Mouse (Mus musculus): ENCODE results near the gene Cyb561. TPM values are rescaled to one million over a fixed set of nuclear protein-coding genes. Genes with fewer than 3 reads are reported as not detected.

The Cyb561 gene
- total and polyA plus RNA-seq, 3 experiments: 8.2 to 17.0 (median 8.5) TPM

DNA sequence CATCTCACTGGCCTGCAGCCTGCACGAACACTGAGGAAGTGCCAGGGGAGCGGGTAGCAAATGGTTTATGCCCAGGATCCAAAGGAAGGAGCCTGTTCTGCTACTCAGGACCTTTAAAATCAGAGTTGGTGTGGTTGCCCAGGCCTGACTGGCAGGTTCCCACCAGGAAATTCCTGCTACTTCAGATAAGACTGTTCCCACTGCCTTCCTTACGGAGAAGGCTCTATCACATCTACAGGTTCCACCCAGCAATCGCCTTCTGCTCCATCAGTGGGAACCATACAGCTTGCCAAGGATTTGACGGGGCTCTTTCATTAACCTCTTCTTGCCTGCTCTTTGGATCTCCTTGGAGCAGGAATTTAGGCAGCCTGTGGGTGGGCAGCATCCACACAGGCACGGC lies 34.3 kb upstream of the Cyb561 start:
- Histone ChIP-seq H3K27ac (no peak overlapping the region), H3K4me3 (no peak overlapping the region), H3K4me1 (ENCODE audit: control insufficient read depth, insufficient read depth, low read length) (no peaks in the 10 kb centered on the region), H3K9ac (ENCODE audit: low read depth, low read length) (no peak overlapping the region), H3K27me3 (ENCODE audit: control insufficient read depth, insufficient read depth, low read length) (no peaks in the 10 kb centered on the region), H3K36me3 (ENCODE audit: control insufficient read depth, insufficient read depth, low read length) (no peaks in the 10 kb centered on the region), H3K79me2 (replicated peaks; ENCODE audit: control insufficient read depth, insufficient read depth, low read length) (no peaks in the 10 kb centered on the region)
- 35% methylated on average over 6 of the region's 6 CpGs for WGBS
- TF ChIP-seq EP300 (IDR thresholded peaks at IDR 0.05; ENCODE audit: insufficient read depth, low read depth, low read length): no peak
- TF ChIP-seq CTCF (IDR thresholded peaks at IDR 0.05): no peak
- no peak for TF ChIP-seq POLR2A (IDR thresholded peaks at IDR 0.05; ENCODE audit: insufficient read depth, low read depth, low read length)
- intact Hi-C loops (cut with DNase I): no loop called here
- DNase-seq: no peak

DNA sequence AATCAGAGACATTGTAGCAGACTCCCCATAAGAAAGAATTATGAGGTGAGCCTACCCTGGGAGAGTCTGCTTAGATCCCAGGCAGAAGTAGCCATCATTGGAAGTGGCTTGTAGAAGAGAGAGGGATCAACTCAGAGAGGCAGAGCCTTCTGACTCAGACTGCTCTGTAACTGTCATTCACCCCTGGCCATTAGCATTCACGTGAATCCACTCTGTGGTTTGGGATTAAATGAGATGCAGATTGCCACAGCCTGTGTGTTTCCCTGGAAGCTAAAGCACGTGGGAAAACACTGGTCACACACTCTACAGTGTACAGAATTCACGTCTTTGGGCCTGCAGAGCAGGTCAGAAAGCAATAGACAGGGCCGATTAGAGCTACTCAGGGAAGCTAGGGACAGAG lies 31.3 kb upstream of the Cyb561 start:
- Histone ChIP-seq H3K36me3 (ENCODE audit: control insufficient read depth, insufficient read depth, low read length) (no peaks in the 10 kb centered on the region), H3K4me1 (ENCODE audit: control insufficient read depth, insufficient read depth, low read length) (no peaks in the 10 kb centered on the region), H3K4me3 (no peak overlapping the region), H3K27ac (no peak overlapping the region), H3K27me3 (ENCODE audit: control insufficient read depth, insufficient read depth, low read length) (no peaks in the 10 kb centered on the region), H3K79me2 (replicated peaks; ENCODE audit: control insufficient read depth, insufficient read depth, low read length) (no peaks in the 10 kb centered on the region), H3K9ac (ENCODE audit: low read depth, low read length) (no peak overlapping the region)
- DNase-seq: no peak
- TF ChIP-seq CTCF (IDR thresholded peaks at IDR 0.05) (no peak), EP300 (IDR thresholded peaks at IDR 0.05; ENCODE audit: insufficient read depth, low read depth, low read length) (no peak), POLR2A (IDR thresholded peaks at IDR 0.05; ENCODE audit: insufficient read depth, low read depth, low read length) (no peak)
- 76% methylated on average over 4 of the region's 4 CpGs for WGBS
- intact Hi-C loops (cut with DNase I): no loop called here

DNA sequence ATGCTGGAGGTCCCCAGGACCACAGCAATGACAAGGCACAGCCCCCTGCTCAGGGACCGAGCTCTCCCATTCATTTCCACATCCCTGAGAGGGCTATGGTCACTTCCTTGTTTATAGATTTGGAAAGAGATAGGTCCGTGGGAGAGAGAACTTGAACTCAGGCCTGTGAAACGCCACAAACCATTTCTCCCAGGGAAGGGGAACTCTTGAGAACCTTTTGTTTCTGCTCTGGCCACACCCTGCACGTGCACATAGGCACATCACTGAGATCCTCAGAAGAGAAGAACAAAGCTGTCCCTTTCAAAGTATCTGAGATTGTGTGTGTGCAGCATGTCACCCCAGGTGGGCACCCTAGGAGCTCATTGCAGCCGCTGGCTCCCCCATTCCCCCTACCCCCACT lies 25.5 kb upstream of the Cyb561 start:
- Histone ChIP-seq H3K4me1 (ENCODE audit: control insufficient read depth, insufficient read depth, low read length) (no peaks in the 10 kb centered on the region), H3K4me3 (no peak overlapping the region), H3K9ac (ENCODE audit: low read depth, low read length) (no peak overlapping the region), H3K36me3 (ENCODE audit: control insufficient read depth, insufficient read depth, low read length) (no peaks in the 10 kb centered on the region), H3K27me3 (ENCODE audit: control insufficient read depth, insufficient read depth, low read length) (no peaks in the 10 kb centered on the region), H3K27ac (no peak overlapping the region), H3K79me2 (replicated peaks; ENCODE audit: control insufficient read depth, insufficient read depth, low read length) (no peaks in the 10 kb centered on the region)
- TF ChIP-seq POLR2A (IDR thresholded peaks at IDR 0.05; ENCODE audit: insufficient read depth, low read depth, low read length) (no peak), CTCF (IDR thresholded peaks at IDR 0.05) (no peak), EP300 (IDR thresholded peaks at IDR 0.05; ENCODE audit: insufficient read depth, low read depth, low read length) (no peak)
- DNase-seq: no peak
- WGBS: 53% methylated on average over 5 of the region's 5 CpGs
- intact Hi-C loops (cut with DNase I): no loop called here

DNA sequence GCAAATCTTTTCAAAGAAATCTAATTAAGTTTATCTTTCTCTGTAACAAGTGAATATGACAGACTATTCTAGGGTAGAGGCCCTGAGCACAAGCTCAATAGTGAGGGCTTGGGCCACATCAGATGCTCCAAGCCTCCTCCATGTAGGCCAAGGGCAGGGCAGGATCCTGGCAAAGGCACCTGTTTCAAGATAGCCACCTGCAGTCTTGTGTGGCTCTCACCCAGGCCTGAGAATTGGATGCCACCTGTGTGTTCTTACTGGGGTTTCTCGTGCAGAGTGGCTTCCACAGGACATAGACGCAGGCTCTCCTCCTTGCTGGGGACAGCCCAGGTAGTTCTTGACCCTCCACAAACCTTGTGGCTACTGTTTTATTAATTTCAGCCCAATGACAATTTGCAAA lies 25.1 kb upstream of the Cyb561 start:
- DNase-seq: no peak
- Histone ChIP-seq H3K9ac (ENCODE audit: low read depth, low read length) (no peak overlapping the region), H3K79me2 (replicated peaks; ENCODE audit: control insufficient read depth, insufficient read depth, low read length) (no peaks in the 10 kb centered on the region), H3K27ac (no peak overlapping the region), H3K27me3 (ENCODE audit: control insufficient read depth, insufficient read depth, low read length) (no peaks in the 10 kb centered on the region), H3K36me3 (ENCODE audit: control insufficient read depth, insufficient read depth, low read length) (no peaks in the 10 kb centered on the region), H3K4me1 (ENCODE audit: control insufficient read depth, insufficient read depth, low read length) (no peaks in the 10 kb centered on the region), H3K4me3 (no peak overlapping the region)
- intact Hi-C loops (cut with DNase I): no loop called here
- TF ChIP-seq EP300 (IDR thresholded peaks at IDR 0.05; ENCODE audit: insufficient read depth, low read depth, low read length) (no peak), CTCF (IDR thresholded peaks at IDR 0.05) (no peak), POLR2A (IDR thresholded peaks at IDR 0.05; ENCODE audit: insufficient read depth, low read depth, low read length) (no peak)
- 82% methylated on average over 2 of the region's 2 CpGs for WGBS

DNA sequence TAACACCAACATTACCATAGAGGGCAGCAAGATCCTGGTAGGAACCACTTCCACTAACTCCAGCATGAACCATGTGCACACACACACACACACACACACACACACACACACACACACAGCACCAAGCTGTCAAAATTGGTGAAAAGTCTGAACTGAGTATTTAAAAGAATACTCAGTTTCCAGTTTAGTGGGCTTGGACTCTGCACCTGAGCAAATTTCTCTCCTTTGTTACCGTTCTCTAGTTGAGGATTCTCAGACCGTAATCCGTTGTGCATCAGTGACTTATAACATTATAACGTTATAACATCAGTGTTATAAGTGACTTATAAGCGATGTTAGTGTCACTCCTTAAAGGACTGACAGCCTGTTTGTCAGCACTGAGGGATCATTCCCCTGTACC lies 22.5 kb upstream of the Cyb561 start:
- H3K79me2 ChIP-seq (replicated peaks; ENCODE audit: control insufficient read depth, insufficient read depth, low read length): no peaks in the 10 kb centered on the region

DNA sequence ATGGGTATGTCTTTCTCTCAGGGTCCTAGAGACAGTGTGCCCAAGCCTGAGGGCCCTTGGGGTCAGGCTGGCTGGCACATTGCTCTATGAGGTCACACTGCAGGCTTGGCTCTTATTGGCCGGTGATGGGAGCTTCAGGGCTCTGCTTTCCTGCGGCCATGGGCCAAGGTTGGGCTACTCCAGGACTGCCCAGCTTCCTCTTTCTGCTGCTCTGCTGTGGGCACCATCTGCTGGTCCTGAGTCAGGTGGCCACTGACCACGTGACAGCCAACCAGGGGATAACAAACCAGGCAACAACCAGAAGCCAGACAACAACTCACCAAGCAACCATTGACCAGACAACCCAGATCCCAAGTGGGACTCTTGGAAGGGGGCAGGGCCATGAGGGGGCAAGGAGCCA lies 21.9 kb upstream of the Cyb561 start:
- Histone ChIP-seq H3K9ac (ENCODE audit: low read depth, low read length) (no peak overlapping the region), H3K79me2 (replicated peaks; ENCODE audit: control insufficient read depth, insufficient read depth, low read length) (no peaks in the 10 kb centered on the region), H3K4me3 (no peak overlapping the region), H3K27me3 (ENCODE audit: control insufficient read depth, insufficient read depth, low read length) (no peaks in the 10 kb centered on the region), H3K4me1 (ENCODE audit: control insufficient read depth, insufficient read depth, low read length) (no peaks in the 10 kb centered on the region), H3K27ac (no peak overlapping the region), H3K36me3 (ENCODE audit: control insufficient read depth, insufficient read depth, low read length) (no peaks in the 10 kb centered on the region)
- no peak for TF ChIP-seq EP300 (IDR thresholded peaks at IDR 0.05; ENCODE audit: insufficient read depth, low read depth, low read length)
- TF ChIP-seq CTCF (IDR thresholded peaks at IDR 0.05): no peak
- TF ChIP-seq POLR2A (IDR thresholded peaks at IDR 0.05; ENCODE audit: insufficient read depth, low read depth, low read length): no peak
- no peak for DNase-seq
- intact Hi-C loops (cut with DNase I): no loop called here
- WGBS: 69% methylated on average over 3 of the region's 3 CpGs

More for the DNA sequence above, 22.5 kb upstream of the Cyb561 start:
- Histone ChIP-seq H3K27ac (no peak overlapping the region), H3K27me3 (ENCODE audit: control insufficient read depth, insufficient read depth, low read length) (no peaks in the 10 kb centered on the region), H3K36me3 (ENCODE audit: control insufficient read depth, insufficient read depth, low read length) (no peaks in the 10 kb centered on the region), H3K9ac (ENCODE audit: low read depth, low read length) (no peak overlapping the region), H3K4me3 (no peak overlapping the region), H3K4me1 (ENCODE audit: control insufficient read depth, insufficient read depth, low read length) (no peaks in the 10 kb centered on the region)
- intact Hi-C loops (cut with DNase I): no loop called here
- TF ChIP-seq POLR2A (IDR thresholded peaks at IDR 0.05; ENCODE audit: insufficient read depth, low read depth, low read length): no peak
- no peak for TF ChIP-seq EP300 (IDR thresholded peaks at IDR 0.05; ENCODE audit: insufficient read depth, low read depth, low read length)
- TF ChIP-seq CTCF (IDR thresholded peaks at IDR 0.05): no peak
- DNase-seq: no peak
- 88% methylated on average over 5 of the region's 5 CpGs for WGBS

Data from heart, adult 2 months (tissue).